Mouse (Mus musculus) activated CD4-positive, CD25-positive, alpha-beta regulatory T cell, adult 4 months (primary cell): ENCODE data around the gene Clec2l. TPM values are rescaled to one million over a fixed set of nuclear protein-coding genes. Genes with fewer than 3 reads are reported as not detected.

Experiments used
- ATAC-seq: one replicate; pipeline ENCODE4 v1.8.0; 2017
- polyA plus RNA-seq, 2 experiments: library from polyadenylated mRNA; unstranded; fragments of 100-300 nt; shearing (Covaris generic); gene quantifications; one replicate each; pipeline ENCODE4 v1.2.1; 2017

Clec2l gene
- polyA plus RNA-seq, 2 experiments from 2014 or later: not detected

DNA sequence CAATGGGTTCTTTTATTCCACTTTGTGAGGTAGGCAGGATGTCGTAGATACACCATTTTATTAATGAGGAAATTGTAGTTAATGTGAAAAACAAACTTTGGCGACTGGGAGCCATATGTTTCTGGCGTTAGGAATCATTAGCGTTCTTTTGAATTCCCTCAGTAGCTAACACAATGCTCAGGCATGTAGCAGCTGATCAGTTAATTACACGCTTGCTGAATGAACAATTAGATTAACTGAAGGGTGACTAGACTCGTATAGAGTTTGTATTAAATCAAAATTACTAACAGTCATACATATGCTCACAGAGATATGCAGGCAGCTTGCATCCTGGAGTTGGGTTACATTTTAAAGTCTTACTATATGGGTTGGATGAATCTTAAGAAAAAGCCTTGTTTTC, 56.4 kb downstream of the Clec2l start:
- no peak for ATAC-seq

DNA sequence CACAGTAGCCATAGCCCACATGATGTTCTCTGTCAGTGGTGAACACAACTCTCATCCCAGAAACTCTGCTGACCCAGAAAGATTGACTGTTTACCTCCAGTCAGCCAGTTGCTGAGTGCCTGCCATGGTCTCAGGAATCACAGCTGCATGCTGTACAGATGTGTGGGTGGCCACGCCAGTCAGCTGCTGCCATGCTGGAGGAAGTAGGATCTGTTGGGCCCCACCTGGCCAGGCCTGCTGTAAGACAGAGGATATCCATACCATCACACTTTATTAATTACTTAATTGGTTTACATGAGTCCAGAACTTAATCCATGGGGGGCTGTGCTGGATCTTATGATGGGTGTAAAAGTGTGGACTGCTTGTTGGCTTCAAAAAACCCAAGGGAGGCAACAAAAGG, 58.5 kb downstream of the Clec2l start:
- no peak for ATAC-seq

DNA sequence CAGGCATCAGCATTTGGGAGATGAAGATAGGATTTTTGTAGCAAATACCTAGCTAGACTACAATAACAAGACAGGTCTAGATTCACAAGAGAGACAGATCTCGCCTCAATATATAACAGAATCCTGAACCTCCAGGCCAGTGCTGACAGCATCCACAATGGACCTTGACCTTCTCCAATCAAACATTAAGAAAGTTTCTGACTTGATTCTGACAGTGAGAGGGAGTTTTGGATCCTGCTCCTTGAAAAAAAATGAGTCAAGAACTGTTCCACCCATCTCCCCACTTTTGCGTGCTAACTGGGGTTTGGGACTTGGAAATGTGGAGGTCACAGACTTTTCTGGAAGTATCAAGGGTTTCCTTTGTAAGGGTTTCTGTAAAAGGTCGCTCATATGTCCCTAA, 62.6 kb downstream of the Clec2l start:
- no peak for ATAC-seq

Other genes with a start within 250 kb of the Clec2l start
- 10 to 100 TPM; 20.1 to 22.2 TPM for gene Ubn2, start 229.1 kb upstream of the Clec2l start, polyA plus RNA-seq
- gene Fmc1, start 129.6 kb upstream of the Clec2l start, polyA plus RNA-seq: 10 to 100 TPM; 70.9 to 75.0 TPM
- 100 to 1,000 TPM; 101 to 117 TPM for gene Luc7l2, start 111.7 kb upstream of the Clec2l start, polyA plus RNA-seq
- not detected for gene Klrg2, start 25.8 kb upstream of the Clec2l start, polyA plus RNA-seq
- gene Tbxas1, start 212.3 kb downstream of the Clec2l start, polyA plus RNA-seq: under 1 TPM; 0.12 to 0.13 TPM
- 10 to 100 TPM; 21.7 to 22.4 TPM for gene Hipk2, start 213.1 kb downstream of the Clec2l start, polyA plus RNA-seq